Mouse (Mus musculus) CH12F3 (cell line): ENCODE data around the gene Ccl27a.
"Not testable (repeated sequence)": the region's sequence is repeated elsewhere in the genome, so short reads cannot be mapped to it uniquely, and the experiment has no call there.

Experiments used
- in situ Hi-C: fragments of 300-500 bp; cut with MboI; formaldehyde crosslinking; loops from 2 replicates; pipeline ENCODE4 v1.14.3; 2020; ENCODE audit warnings: low sequenced_read_pairs

Gene Ccl27a

DNA sequence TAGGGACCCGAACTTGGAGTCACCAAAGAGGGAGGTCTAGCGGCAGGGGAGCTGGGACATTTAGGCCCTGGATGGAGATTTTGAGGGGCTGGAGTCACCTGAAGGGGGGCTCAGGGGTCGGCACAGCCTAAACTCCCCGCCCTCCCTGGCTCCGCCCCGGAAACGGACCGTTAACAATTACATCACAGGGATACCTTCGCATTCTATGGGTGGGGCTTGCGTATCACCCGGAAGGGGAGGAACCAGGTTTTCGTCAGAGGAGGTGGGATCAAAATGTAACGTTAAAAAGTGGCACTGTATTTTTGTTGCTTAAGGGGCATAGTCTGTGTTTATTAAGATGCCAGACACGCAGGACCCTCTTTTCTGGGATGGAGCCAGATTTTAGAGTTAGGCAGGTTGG is at the start of gene Ccl27a:
Ccl27a (minus strand) TSS at position 246 of the 400 bp plus-strand sequence.
- in situ Hi-C loops = not testable (repeated sequence)

DNA sequence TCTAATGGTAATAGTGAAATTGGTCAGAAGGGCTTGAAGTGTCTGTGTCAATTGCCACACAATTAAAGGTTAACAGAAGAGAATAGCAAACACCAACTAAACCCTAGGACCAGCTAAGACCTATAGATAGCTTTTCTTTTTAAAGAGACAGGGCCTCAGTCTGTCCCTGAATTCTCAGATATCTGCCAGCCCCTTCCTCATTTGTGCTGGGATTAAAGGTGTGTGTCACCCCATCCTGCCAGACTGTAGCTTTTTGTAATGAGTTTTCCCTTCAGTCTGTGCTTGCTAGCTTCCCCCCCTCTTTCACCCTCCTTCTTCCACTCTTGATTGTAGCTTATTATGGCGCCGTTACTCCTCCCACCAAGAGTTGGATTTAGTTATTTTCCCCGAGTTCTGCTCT is 9.2 kb upstream of the Ccl27a start:
- in situ Hi-C loops = not testable (repeated sequence)

GRCm38 (mm10) chr4:41782711-41783110 is 8.7 kb upstream of the Ccl27a start:
- in situ Hi-C loops = not testable (repeated sequence)

DNA sequence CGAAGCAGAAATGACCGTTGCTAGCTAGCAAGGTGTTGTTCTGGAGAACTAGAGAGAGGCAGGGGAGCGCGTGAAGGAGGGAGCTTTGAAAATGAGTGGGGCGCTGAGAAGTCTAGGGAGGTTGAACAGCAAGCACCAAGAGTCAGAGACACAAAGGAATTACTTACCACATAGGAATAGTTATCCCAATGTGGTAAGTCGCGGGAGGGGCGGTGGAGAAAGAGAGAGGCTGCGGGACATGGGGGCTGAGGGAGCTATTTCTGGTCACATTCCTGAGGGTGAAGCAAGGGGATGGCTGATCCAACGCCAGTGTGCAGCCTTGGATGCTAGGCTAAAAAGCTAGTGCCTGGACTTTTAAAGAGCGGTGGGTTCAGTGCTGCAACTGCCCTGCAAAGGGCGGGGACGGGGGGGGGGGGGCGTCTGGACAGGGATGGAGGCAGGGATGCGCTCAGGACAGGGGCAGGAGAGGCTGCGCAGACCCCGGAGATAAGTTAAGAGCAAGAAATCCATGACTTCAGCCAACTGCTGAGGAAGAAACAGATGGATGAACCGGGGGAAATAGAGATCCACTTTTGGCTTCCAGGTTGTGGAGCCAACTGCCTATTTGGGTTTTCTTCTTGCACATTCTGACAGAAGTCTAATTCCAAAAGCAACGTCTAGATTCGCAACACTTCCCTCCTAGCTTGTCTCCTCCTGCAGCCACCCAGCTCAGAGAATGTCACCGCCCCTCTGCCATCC is 7.9 kb upstream of the Ccl27a start:
- in situ Hi-C loops = not testable (repeated sequence)

DNA sequence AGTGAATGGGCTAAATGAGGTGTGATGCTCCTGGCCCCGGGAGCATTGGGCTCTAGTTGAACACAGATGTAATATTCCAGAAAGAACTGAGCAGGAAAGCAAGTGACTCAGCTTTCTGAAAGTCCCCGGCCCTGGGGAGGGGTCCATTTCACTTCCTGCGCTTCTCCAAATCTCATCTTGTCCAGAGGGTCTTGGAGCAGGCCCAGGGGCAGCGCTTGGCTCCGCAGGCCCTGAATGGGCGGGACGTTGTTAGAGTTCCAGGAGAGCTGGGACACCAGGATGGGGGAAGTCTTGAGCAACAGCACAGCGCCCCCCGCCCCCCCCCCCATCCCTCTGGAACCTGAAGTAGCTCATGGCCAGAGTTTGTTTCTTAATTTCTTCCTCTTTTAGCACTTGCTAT is 7.2 kb upstream of the Ccl27a start:
- in situ Hi-C loops = not testable (repeated sequence)

- in situ Hi-C loops = not testable (repeated sequence)
Measured at GRCm38 (mm10) chr4:41775840-41776239, 1.8 kb upstream of the Ccl27a start.

DNA sequence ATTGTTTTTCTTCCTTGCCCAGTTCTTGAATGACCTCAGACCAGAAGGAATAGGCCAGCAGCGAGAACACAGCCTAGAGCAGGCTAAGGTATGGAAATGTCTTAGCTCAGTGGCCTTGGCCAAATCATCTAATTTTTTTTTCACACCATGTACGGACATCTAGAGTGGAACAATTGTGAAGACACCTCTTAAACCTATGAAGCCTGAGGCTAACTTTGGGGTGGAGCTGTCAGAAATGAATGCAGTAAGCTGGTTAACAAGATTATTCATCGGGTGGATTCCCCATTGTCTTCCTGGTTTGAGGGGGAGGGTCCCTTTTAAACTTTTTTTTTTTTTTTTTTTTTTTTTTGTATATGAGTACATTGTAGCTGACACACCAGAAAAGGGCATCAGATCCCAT is 459 bp upstream of the Ccl27a start:
- in situ Hi-C loops = not testable (repeated sequence)

GRCm38 (mm10) chr4:41773502-41773901 is 545 bp downstream of the Ccl27a start:
- in situ Hi-C loops = not testable (repeated sequence)

GRCm38 (mm10) chr4:41772946-41773345 is 1.1 kb downstream of the Ccl27a start:
- in situ Hi-C loops = not testable (repeated sequence)

DNA sequence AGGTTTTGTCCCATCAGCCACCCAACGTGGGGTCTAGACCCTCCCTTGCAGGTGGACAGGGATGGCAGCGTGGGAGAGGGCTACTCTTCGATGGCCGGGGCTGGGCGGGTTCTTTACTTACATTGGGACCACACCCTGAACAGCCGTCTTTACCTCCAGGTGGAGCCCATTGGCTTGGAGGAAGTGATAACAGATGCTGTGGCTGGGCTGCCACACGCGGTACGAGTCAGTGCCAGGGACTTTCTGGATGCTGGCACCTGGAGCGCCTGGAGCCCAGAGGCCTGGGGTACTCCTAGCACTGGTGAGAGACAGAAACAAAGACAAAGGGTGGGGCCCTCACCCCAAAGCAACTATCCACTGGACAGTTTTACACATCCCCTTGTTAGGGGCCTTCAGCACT is 6.7 kb downstream of the Ccl27a start:
- in situ Hi-C loops = not testable (repeated sequence)

- in situ Hi-C loops = not testable (repeated sequence)
Measured at GRCm38 (mm10) chr4:41763176-41763575, 10.9 kb downstream of the Ccl27a start.

DNA sequence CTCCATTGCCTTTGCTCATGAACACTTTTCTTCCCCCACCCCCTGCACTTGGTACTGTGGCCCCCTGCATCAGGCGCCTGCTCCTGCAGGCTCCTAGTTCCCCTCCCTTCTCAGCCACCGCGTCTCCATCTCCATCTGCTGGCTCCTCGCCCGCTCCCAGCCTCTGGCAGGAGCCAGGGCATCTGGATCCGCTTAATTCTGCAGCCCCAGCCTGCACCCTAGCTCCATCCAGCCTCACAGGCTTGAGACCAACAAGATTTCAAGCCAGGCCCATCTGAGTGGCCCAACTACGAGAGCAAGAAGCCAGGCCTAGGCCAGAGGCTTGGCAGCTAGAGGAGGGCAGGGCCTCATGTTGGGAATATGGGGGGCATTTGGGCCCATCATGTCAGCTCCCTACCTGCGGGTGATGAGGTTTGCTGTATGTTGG is 11.3 kb downstream of the Ccl27a start:
- in situ Hi-C loops = not testable (repeated sequence)

GRCm38 (mm10) chr4:41762099-41762687 is 11.9 kb downstream of the Ccl27a start:
- in situ Hi-C loops = no loop called here

GRCm38 (mm10) chr4:41761680-41762079 is 12.4 kb downstream of the Ccl27a start:
- in situ Hi-C loops = no loop called here

GRCm38 (mm10) chr4:41760911-41761310 is 13.1 kb downstream of the Ccl27a start:
- in situ Hi-C loops = no loop called here

GRCm38 (mm10) chr4:41760288-41760721 is 13.7 kb downstream of the Ccl27a start:
- in situ Hi-C loops = no loop called here

GRCm38 (mm10) chr4:41759656-41760287 is 14.3 kb downstream of the Ccl27a start:
- in situ Hi-C loops = no loop called here

GRCm38 (mm10) chr4:41759206-41759605 is 14.8 kb downstream of the Ccl27a start:
- in situ Hi-C loops = no loop called here

GRCm38 (mm10) chr4:41758701-41759100 is 15.3 kb downstream of the Ccl27a start:
- in situ Hi-C loops = no loop called here

DNA sequence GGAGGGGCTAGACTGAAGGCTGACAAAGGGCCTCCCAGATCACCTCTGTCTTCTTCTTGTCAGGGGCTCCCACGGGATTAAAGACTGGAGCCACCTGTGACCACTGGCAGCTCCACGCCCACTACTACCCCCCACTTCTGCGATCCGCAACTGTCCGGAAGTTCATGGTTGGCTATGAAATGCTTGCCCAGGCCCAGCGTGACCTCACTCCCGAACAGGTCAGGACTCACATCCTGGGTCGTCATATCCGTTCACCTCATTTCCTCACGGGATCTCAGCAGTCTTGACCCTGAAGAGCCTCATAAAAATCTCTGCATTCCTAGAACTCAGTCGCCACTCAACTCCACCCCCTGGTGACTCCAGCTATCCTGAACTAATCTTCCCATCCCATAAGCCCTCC is 16.0 kb downstream of the Ccl27a start:
- in situ Hi-C loops = no loop called here

GRCm38 (mm10) chr4:41757321-41757720 is 16.7 kb downstream of the Ccl27a start:
- in situ Hi-C loops = no loop called here

DNA sequence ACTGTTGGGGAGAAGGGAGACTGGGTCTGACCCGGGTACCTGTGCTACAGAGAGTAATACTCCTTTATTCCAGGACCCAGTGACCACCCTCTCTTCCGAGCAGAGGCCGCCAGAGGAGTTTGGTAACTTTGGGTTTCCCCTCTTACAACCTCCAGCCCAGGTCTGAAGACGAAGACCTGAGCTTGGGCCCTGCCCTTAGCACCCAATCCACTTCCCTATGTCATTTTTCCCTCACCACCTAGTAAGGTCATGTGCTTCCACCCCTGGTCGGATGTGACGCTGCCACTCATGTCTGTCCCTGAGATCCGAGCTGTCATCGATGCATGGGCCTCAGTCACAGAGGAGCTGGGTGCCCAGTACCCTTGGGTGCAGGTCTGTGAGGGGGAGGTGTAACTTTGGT is 17.6 kb downstream of the Ccl27a start:
- in situ Hi-C loops = no loop called here
